Mouse (Mus musculus) CH12.LX (cell line): Measurements from ENCODE around the gene Gm17018.

Experiments
- CTCF ChIP-seq, 2 experiments: IDR thresholded peaks in 1 of 2; conservative IDR thresholded peaks in 1 of 2; 2 replicates each; pipeline ENCODE4 v1.5.1; 2011 to 2012; ENCODE audit warnings: low read depth in 2 of 2, low read length in 2 of 2, improper control_type of control experiment in 1 of 2, inconsistent platforms in 1 of 2, mild to moderate bottlenecking in 1 of 2, moderate library complexity in 1 of 2
- EP300 ChIP-seq: IDR thresholded peaks from 2 replicates; pipeline ENCODE4 v1.6.1; 2011; ENCODE audit warnings: low read length, improper control_type of control experiment
- KAT2A ChIP-seq: IDR thresholded peaks from 2 replicates; pipeline ENCODE4 v1.6.1; 2012; ENCODE audit warnings: low read length, improper control_type of control experiment, inconsistent platforms; ENCODE audit not compliant: insufficient replicate concordance
- MEF2A ChIP-seq: IDR thresholded peaks from 2 replicates; pipeline ENCODE4 v1.6.1; 2014; ENCODE audit warnings: low read depth, mild to moderate bottlenecking, inconsistent platforms, low read length, improper control_type of control experiment, borderline replicate concordance
- PAX5 ChIP-seq: IDR thresholded peaks from 2 replicates; pipeline ENCODE4 v1.6.1; 2012; ENCODE audit warnings: low read length, inconsistent platforms, mixed read lengths
- POLR2A ChIP-seq: IDR thresholded peaks from 2 replicates; pipeline ENCODE4 v1.6.1; 2011; ENCODE audit warnings: low read depth, mild to moderate bottlenecking, improper control_type of control experiment, low read length
- RAD21 ChIP-seq: IDR thresholded peaks from 2 replicates; pipeline ENCODE4 v1.6.1; 2011; ENCODE audit warnings: low read depth, mild to moderate bottlenecking, low read length, improper control_type of control experiment, moderate library complexity
- ZC3H11A ChIP-seq: IDR thresholded peaks from 2 replicates; pipeline ENCODE4 v1.6.1; 2012; ENCODE audit warnings: low read depth, mild to moderate bottlenecking, inconsistent platforms, low read length, improper control_type of control experiment

- TF ChIP-seq EP300 (no peak), POLR2A (no peak), CTCF (conservative IDR thresholded peaks at IDR 0.05 in 1 of 2, IDR thresholded peaks at IDR 0.05 in 1 of 2; ENCODE audit: low read depth in 2 of 2, low read length in 2 of 2) (no peak), ZC3H11A (no peak), KAT2A (no peak), PAX5 (no peak), MEF2A (no peak), RAD21 (no peak)
Measured at GRCm38 (mm10) chr19:45574941-45575631, 14.7 kb downstream of the Gm17018 start.
